Mouse (Mus musculus) forebrain, embryonic 15.5 days (tissue): ENCODE data around the gene C5ar1. TPM values are rescaled to one million over a fixed set of nuclear protein-coding genes. Genes with fewer than 3 reads are reported as not detected.

Experiments used
- ATAC-seq: fragments of 200-750 bp; cut with Nextera tagmentation; replicated peaks from 2 replicates; pipeline ENCODE4 v1.8.0; 2017; ENCODE audit warnings: mild to moderate bottlenecking, moderate TSS enrichment, moderate library complexity
- H3K27ac ChIP-seq: fragments of 300-500 bp; sonication (generic); replicated peaks from 2 replicates; pipeline ENCODE4 v1.5.1; 2015; ENCODE audit warnings: mild to moderate bottlenecking, inconsistent platforms
- H3K27me3 ChIP-seq: fragments of 300-500 bp; sonication (generic); 2 replicates; pipeline ENCODE4 v1.6.1; 2015; ENCODE audit warnings: inconsistent platforms
- H3K36me3 ChIP-seq: fragments of 300-500 bp; sonication (generic); 2 replicates; pipeline ENCODE4 v1.6.1; 2015; ENCODE audit warnings: mild to moderate bottlenecking, inconsistent platforms
- H3K4me1 ChIP-seq: fragments of 300-500 bp; sonication (generic); 2 replicates; pipeline ENCODE4 v1.6.1; 2015; ENCODE audit warnings: inconsistent platforms
- H3K4me2 ChIP-seq: fragments of 300-500 bp; sonication (generic); replicated peaks from 2 replicates; pipeline ENCODE4 v1.6.1; 2015; ENCODE audit warnings: mild to moderate bottlenecking, inconsistent platforms
- H3K4me3 ChIP-seq: fragments of 300-500 bp; sonication (generic); 2 replicates; pipeline ENCODE4 v1.5.1; 2015; ENCODE audit warnings: mild to moderate bottlenecking, inconsistent platforms
- H3K9ac ChIP-seq: fragments of 300-500 bp; sonication (generic); replicated peaks from 2 replicates; pipeline ENCODE4 v1.6.1; 2015; ENCODE audit warnings: mild to moderate bottlenecking, inconsistent platforms
- H3K9me3 ChIP-seq: fragments of 300-500 bp; sonication (generic); 2 replicates; pipeline ENCODE4 v1.6.1; 2016; ENCODE audit warnings: inconsistent platforms
- WGBS: fragments of 180-500 bp; shearing (Covaris S2); methylation state at CpG from one replicate; pipeline ENCODE4 v1.1.7; 2015; ENCODE audit warnings: mixed read lengths; 5-methylcytosine and 5-hydroxymethylcytosine counted together
- polyA plus RNA-seq: library from polyadenylated mRNA; unstranded; fragments of >200 nt; fragmentation: Nextera tagmentation; extraction: Ambion mirVana; gene quantifications from 2 replicates; pipeline ENCODE4 v1.2.1, GENCODE M21; 2015

C5ar1 gene
- polyA plus RNA-seq, 1 experiment from 2014 or later = 1.1 TPM

GRCm38 (mm10) chr7:16208781-16209665 is 50.3 kb downstream of the C5ar1 start:
- Histone ChIP-seq H3K36me3 (peaks cover 49% of the 10 kb centered on the region), H3K4me2 (no peak overlapping the region), H3K9ac (no peak overlapping the region), H3K9me3 (no peaks in the 10 kb centered on the region), H3K27ac (no peak overlapping the region), H3K4me1 (no peaks in the 10 kb centered on the region), H3K4me3 (no peak overlapping the region), H3K27me3 (no peaks in the 10 kb centered on the region)
- ATAC-seq = no peak
- WGBS = 92% methylated on average over 21 of the region's 21 CpGs

- WGBS = 90% methylated on average over 10 of the region's 10 CpGs
- H3K36me3 ChIP-seq = peaks cover 46% of the 10 kb centered on the region
- ATAC-seq = no peak
These were observed 51.8 kb downstream of the C5ar1 start for GRCm38 (mm10) chr7:16207496-16207895.

GRCm38 (mm10) chr7:16207076-16207475 is 52.3 kb downstream of the C5ar1 start:
- Histone ChIP-seq H3K4me3 (no peak overlapping the region), H3K9ac (no peak overlapping the region), H3K4me1 (no peaks in the 10 kb centered on the region), H3K4me2 (no peak overlapping the region), H3K27ac (no peak overlapping the region), H3K36me3 (peaks cover 46% of the 10 kb centered on the region), H3K27me3 (no peaks in the 10 kb centered on the region), H3K9me3 (no peaks in the 10 kb centered on the region)
- ATAC-seq = no peak
- 85% methylated on average over 7 of the region's 7 CpGs for WGBS

More at GRCm38 (mm10) chr7:16207496-16207895, 51.8 kb downstream of the C5ar1 start:
- Histone ChIP-seq H3K9ac (no peak overlapping the region), H3K4me2 (no peak overlapping the region), H3K9me3 (no peaks in the 10 kb centered on the region), H3K4me1 (no peaks in the 10 kb centered on the region), H3K27me3 (no peaks in the 10 kb centered on the region), H3K27ac (no peak overlapping the region), H3K4me3 (no peak overlapping the region)

- Histone ChIP-seq H3K4me1 (no peaks in the 10 kb centered on the region), H3K36me3 (peaks cover 47% of the 10 kb centered on the region), H3K27ac (no peak overlapping the region), H3K9ac (no peak overlapping the region), H3K9me3 (no peaks in the 10 kb centered on the region), H3K27me3 (no peaks in the 10 kb centered on the region), H3K4me2 (no peak overlapping the region), H3K4me3 (no peak overlapping the region)
- 81% methylated on average over 7 of the region's 9 CpGs for WGBS
- no peak for ATAC-seq
These were observed 54.5 kb downstream of the C5ar1 start for GRCm38 (mm10) chr7:16204791-16205190.

- no peak overlapping the region for H3K27ac ChIP-seq
- H3K4me3 ChIP-seq = no peak overlapping the region
- H3K4me1 ChIP-seq = no peaks in the 10 kb centered on the region
- 92% methylated on average over 13 of the region's 13 CpGs for WGBS
- no peak overlapping the region for H3K9ac ChIP-seq
- no peaks in the 10 kb centered on the region for H3K27me3 ChIP-seq
- H3K36me3 ChIP-seq = peaks cover 49% of the 10 kb centered on the region
- no peak for ATAC-seq
- H3K9me3 ChIP-seq = no peaks in the 10 kb centered on the region
- no peak overlapping the region for H3K4me2 ChIP-seq
These were observed 55.8 kb downstream of the C5ar1 start for GRCm38 (mm10) chr7:16203505-16203903.

- H3K9me3 ChIP-seq = no peaks in the 10 kb centered on the region
- no peak overlapping the region for H3K4me2 ChIP-seq
- H3K27ac ChIP-seq = no peak overlapping the region
- H3K4me1 ChIP-seq = no peaks in the 10 kb centered on the region
- peaks cover 54% of the 10 kb centered on the region for H3K36me3 ChIP-seq
- H3K9ac ChIP-seq = no peak overlapping the region
- 84% methylated on average over 15 of the region's 15 CpGs for WGBS
- H3K4me3 ChIP-seq = no peak overlapping the region
- no peaks in the 10 kb centered on the region for H3K27me3 ChIP-seq
- no peak for ATAC-seq
These were observed 56.4 kb downstream of the C5ar1 start for GRCm38 (mm10) chr7:16202756-16203504.

- no peak overlapping the region for H3K9ac ChIP-seq
- H3K9me3 ChIP-seq = no peaks in the 10 kb centered on the region
- peaks cover 60% of the 10 kb centered on the region for H3K36me3 ChIP-seq
- 90% methylated on average over 6 of the region's 6 CpGs for WGBS
- no peak for ATAC-seq
- H3K4me1 ChIP-seq = no peaks in the 10 kb centered on the region
- H3K27me3 ChIP-seq = no peaks in the 10 kb centered on the region
- no peak overlapping the region for H3K27ac ChIP-seq
- H3K4me2 ChIP-seq = no peak overlapping the region
- H3K4me3 ChIP-seq = no peak overlapping the region
These were observed 58.2 kb downstream of the C5ar1 start for GRCm38 (mm10) chr7:16201136-16201535.

- no peak overlapping the region for H3K9ac ChIP-seq
- H3K4me3 ChIP-seq = no peak overlapping the region
- H3K4me1 ChIP-seq = no peaks in the 10 kb centered on the region
- H3K27ac ChIP-seq = no peak overlapping the region
- 92% methylated on average over 11 of the region's 11 CpGs for WGBS
- no peaks in the 10 kb centered on the region for H3K9me3 ChIP-seq
- H3K4me2 ChIP-seq = no peak overlapping the region
- H3K27me3 ChIP-seq = no peaks in the 10 kb centered on the region
- H3K36me3 ChIP-seq = peaks cover 43% of the 10 kb centered on the region
- ATAC-seq = no peak
These were observed 60.8 kb downstream of the C5ar1 start for GRCm38 (mm10) chr7:16198540-16198939.

- Histone ChIP-seq H3K9me3 (no peaks in the 10 kb centered on the region), H3K36me3 (peaks cover 34% of the 10 kb centered on the region), H3K9ac (no peak overlapping the region), H3K4me3 (no peak overlapping the region), H3K4me2 (no peak overlapping the region), H3K27me3 (no peaks in the 10 kb centered on the region), H3K4me1 (no peaks in the 10 kb centered on the region), H3K27ac (no peak overlapping the region)
- 76% methylated on average over 5 of the region's 5 CpGs for WGBS
- ATAC-seq = no peak
These were observed 62.2 kb downstream of the C5ar1 start for GRCm38 (mm10) chr7:16197166-16197565.

Other genes starting within 250 kb of the C5ar1 start
- 10.1 and 10.7 TPM in 2 replicates for gene Bicra, start 211.6 kb downstream of the C5ar1 start, polyA plus RNA-seq
- 0.09 TPM in 1 of 2 replicates, not detected in the other for gene Zfp541, start 197.7 kb downstream of the C5ar1 start, polyA plus RNA-seq
- 186 and 200 TPM in 2 replicates for gene Napa, start 161.1 kb downstream of the C5ar1 start, polyA plus RNA-seq
- 43.0 and 43.7 TPM in 2 replicates for gene Kptn, start 139.6 kb downstream of the C5ar1 start, polyA plus RNA-seq
- 0.96 and 1.1 TPM in 2 replicates for gene Slc8a2, start 129.7 kb downstream of the C5ar1 start, polyA plus RNA-seq
- gene Meis3, start 84.5 kb downstream of the C5ar1 start, polyA plus RNA-seq = 110 and 116 TPM in 2 replicates
- 15.3 and 17.4 TPM in 2 replicates for gene Dhx34, start 37.5 kb downstream of the C5ar1 start, polyA plus RNA-seq
- gene C5ar2, start 15.4 kb downstream of the C5ar1 start, polyA plus RNA-seq = 0.06 TPM in 1 of 2 replicates, not detected in the other
- gene Inafm1, start 14.1 kb upstream of the C5ar1 start, polyA plus RNA-seq = 27.0 and 27.5 TPM in 2 replicates
- gene Ccdc9, start 27.3 kb upstream of the C5ar1 start, polyA plus RNA-seq = 31.1 and 35.5 TPM in 2 replicates
- gene Bbc3, start 48.9 kb upstream of the C5ar1 start, polyA plus RNA-seq = 16.7 and 18.5 TPM in 2 replicates
- gene Sae1, start 128.3 kb upstream of the C5ar1 start, polyA plus RNA-seq = 290 and 303 TPM in 2 replicates
- 22.3 and 25.2 TPM in 2 replicates for gene Zc3h4, start 141.4 kb upstream of the C5ar1 start, polyA plus RNA-seq
- 63.5 and 70.2 TPM in 2 replicates for gene Tmem160, start 193.2 kb upstream of the C5ar1 start, polyA plus RNA-seq
- 5.1 and 6.7 TPM in 2 replicates for gene Npas1, start 218.2 kb upstream of the C5ar1 start, polyA plus RNA-seq